Comparison of ENCODE assay signal across 17 mouse cellular contexts in genomic region chr13:45404269-45404668, GRCm38 (mm10). TPM values are rescaled to one million over a fixed set of nuclear protein-coding genes. Genes with fewer than 3 reads are reported as not detected.
DNase-seq lines count a peak whose midpoint lies in the region; ATAC-seq lines count a peak whose summit lies in the region.
"Had no signal": no experiment of that assay in that cellular context is flagged by ENCODE, and none has a peak within 500 bp of the region (broad histone marks: within the 10 kb centered on the region; RNA-seq: fewer than 3 reads in every experiment).

No protein-coding gene starts in this region.

- ATAC-seq in heart, embryonic 12.5 days (ENCODE audit: insufficient number of reproducible peaks, low FRiP score), result peak; percentile 66
- peak; percentile 90 for ATAC-seq in liver, embryonic 15.5 days (ENCODE audit: insufficient read depth)
- ATAC-seq: forebrain, embryonic 15.5 days; hindbrain, embryonic 16.5 days had no signal

- H3K36me3 ChIP-seq in heart, embryonic 12.5 days, result peaks cover 44% of the 10 kb centered on the region
- peaks cover 95% of the 10 kb centered on the region for H3K36me3 ChIP-seq in erythroblast, embryonic 14.5 days (ENCODE audit: control insufficient read depth)
- H3K36me3 ChIP-seq in liver, embryonic 15.5 days (replicated peaks), result peaks cover 59% of the 10 kb centered on the region

- DNase-seq in heart, postnatal 25 days (ENCODE audit: low spot score), result no peak
- DNase-seq in lung, postnatal 36 days, result peak; percentile 75
- DNase-seq in kidney, adult 11 months, result no peak
- DNase-seq in adrenal gland, adult 18-20 months (ENCODE audit: low spot score in 2 of 2), result no peak
- DNase-seq in adrenal gland, adult (ENCODE audit: inconsistent age in 2 of 2, low spot score in 1 of 2), result no peak
- DNase-seq: cerebellum, adult 9-11 months; gastrocnemius, adult 2 months; layer of hippocampus, postnatal 36 days; midbrain, embryonic 14.5 days; thymus, postnatal 25 days had no signal

- 81% methylated on average over 6 of the region's 6 CpGs for WGBS in heart, embryonic 12.5 days
- 19% methylated on average over 6 of the region's 6 CpGs for WGBS in liver, embryonic 15.5 days (ENCODE audit: insufficient replicate concordance)

- no peaks in the 10 kb centered on the region for H3K9me3 ChIP-seq in heart, embryonic 12.5 days (replicated peaks)
- peaks cover 3% of the 10 kb centered on the region for H3K9me3 ChIP-seq in erythroblast, embryonic 14.5 days (ENCODE audit: control insufficient read depth, low read length)
- H3K9me3 ChIP-seq in liver, embryonic 15.5 days (replicated peaks), result no peaks in the 10 kb centered on the region
- H3K9me3 ChIP-seq: embryonic facial prominence, embryonic 12.5 days; forebrain, embryonic 15.5 days; heart, embryonic 13.5 days had no signal

- H3K4me3 ChIP-seq in heart, embryonic 12.5 days, result no peak overlapping the region
- H3K4me3 ChIP-seq in erythroblast, embryonic 14.5 days (replicated peaks), result peak overlapping the region; percentile 51
- H3K4me3 ChIP-seq in liver, embryonic 15.5 days (replicated peaks), result peak overlapping the region; percentile 14; the same call in 1 of the 2 replicates
- H3K4me3 ChIP-seq: embryonic facial prominence, embryonic 12.5 days; forebrain, embryonic 15.5 days; gastrocnemius, adult 2 months; heart, embryonic 13.5 days had no signal

- H3K27ac ChIP-seq in heart, embryonic 12.5 days (ENCODE audit: poor library complexity, severe bottlenecking), result no peak overlapping the region
- H3K27ac ChIP-seq in liver, embryonic 15.5 days (replicated peaks), result peak overlapping the region; percentile 92
- H3K27ac ChIP-seq: embryonic facial prominence, embryonic 12.5 days; forebrain, embryonic 15.5 days; gastrocnemius, adult 2 months; heart, embryonic 13.5 days had no signal

- H3K9ac ChIP-seq in heart, embryonic 12.5 days, result no peak overlapping the region
- peak overlapping the region; percentile 32 for H3K9ac ChIP-seq in liver, embryonic 15.5 days
- H3K9ac ChIP-seq: embryonic facial prominence, embryonic 12.5 days; forebrain, embryonic 15.5 days; heart, embryonic 13.5 days had no signal

- peaks cover 15% of the 10 kb centered on the region for H3K4me1 ChIP-seq in heart, embryonic 12.5 days (replicated peaks)
- peaks cover 90% of the 10 kb centered on the region for H3K4me1 ChIP-seq in erythroblast, embryonic 14.5 days (ENCODE audit: control insufficient read depth)
- peaks cover 78% of the 10 kb centered on the region for H3K4me1 ChIP-seq in liver, embryonic 15.5 days (replicated peaks)
- H3K4me1 ChIP-seq: forebrain, embryonic 15.5 days had no signal

- no peaks in the 10 kb centered on the region for H3K27me3 ChIP-seq in heart, embryonic 12.5 days (replicated peaks)
- H3K27me3 ChIP-seq in erythroblast, embryonic 14.5 days (ENCODE audit: control insufficient read depth), result peaks cover 6% of the 10 kb centered on the region; the same call in 1 of the 2 replicates
- H3K27me3 ChIP-seq in liver, embryonic 15.5 days, result peaks cover 21% of the 10 kb centered on the region; the same call in 1 of the 2 replicates
- H3K27me3 ChIP-seq: embryonic facial prominence, embryonic 12.5 days; forebrain, embryonic 15.5 days; heart, embryonic 13.5 days had no signal

- intact Hi-C loops in heart, postnatal 25 days (cut with DNase I), result no loop called here

- H3K4me2 ChIP-seq in heart, embryonic 12.5 days, result no peak overlapping the region
- peak overlapping the region; percentile 60 for H3K4me2 ChIP-seq in liver, embryonic 15.5 days
- H3K4me2 ChIP-seq: embryonic facial prominence, embryonic 12.5 days; forebrain, embryonic 15.5 days; heart, embryonic 13.5 days had no signal

RNA-seq across cellular contexts. Expression of gene Mylip, which starts 14.7 kb away (rescaled TPM):
- polyA plus RNA-seq in heart, embryonic 12.5 days (2016; fragmentation: Nextera tagmentation; extraction: Ambion mirVana), result 6.3 and 6.9 TPM in 2 replicates
- total RNA-seq in heart, postnatal 25 days (2021), result 10 to 100 TPM; 14.6 to 18.3 TPM
- polyA plus RNA-seq in erythroblast, embryonic 14.5 days (2012), result 2.4 and 2.6 TPM in 2 replicates
- 7.6 and 7.9 TPM in 2 replicates for polyA plus RNA-seq in liver, embryonic 15.5 days (2015; fragmentation: Nextera tagmentation; extraction: Ambion mirVana)
- total RNA-seq in adrenal gland, adult 18-20 months (2021), result 1 to 10 TPM; 6.9 to 7.5 TPM
